Mouse (Mus musculus) neural tube, embryonic 12.5 days (tissue): ENCODE results near the gene Abcg5. TPM values are rescaled to one million over a fixed set of nuclear protein-coding genes. Genes with fewer than 3 reads are reported as not detected.

Experiments used
- ATAC-seq: fragments of 200-750 bp; cut with Nextera tagmentation; 2 replicates; pipeline ENCODE4 v1.8.0; 2017; ENCODE audit warnings: low read depth, mild to moderate bottlenecking, moderate TSS enrichment, moderate library complexity; ENCODE audit not compliant: low FRiP score
- H3K27ac ChIP-seq: fragments of 300-500 bp; sonication (generic); 2 replicates; pipeline ENCODE4 v1.5.1; 2016
- H3K27me3 ChIP-seq: fragments of 300-500 bp; sonication (generic); replicated peaks from 2 replicates; pipeline ENCODE4 v1.6.1; 2016; ENCODE audit warnings: mild to moderate bottlenecking
- H3K36me3 ChIP-seq: fragments of 300-500 bp; sonication (generic); 2 replicates; pipeline ENCODE4 v1.6.1; 2016; ENCODE audit warnings: mild to moderate bottlenecking
- H3K4me1 ChIP-seq: fragments of 300-500 bp; sonication (generic); 2 replicates; pipeline ENCODE4 v1.6.1; 2016
- H3K4me2 ChIP-seq: fragments of 300-500 bp; sonication (generic); replicated peaks from 2 replicates; pipeline ENCODE4 v1.6.1; 2016; ENCODE audit warnings: mild to moderate bottlenecking
- H3K4me3 ChIP-seq: fragments of 300-500 bp; sonication (generic); 2 replicates; pipeline ENCODE4 v1.5.1; 2016
- H3K9ac ChIP-seq: fragments of 300-500 bp; sonication (generic); 2 replicates; pipeline ENCODE4 v1.6.1; 2016; ENCODE audit warnings: mild to moderate bottlenecking
- H3K9me3 ChIP-seq: fragments of 300-500 bp; sonication (generic); 2 replicates; pipeline ENCODE4 v1.6.1; 2016; ENCODE audit warnings: mild to moderate bottlenecking
- WGBS: fragments of 180-500 bp; shearing (Covaris S2); methylation state at CpG from one replicate; pipeline ENCODE4 v1.1.7; 2016; 5-methylcytosine and 5-hydroxymethylcytosine counted together
- polyA plus RNA-seq: library from polyadenylated mRNA; unstranded; fragments of >200 nt; fragmentation: Nextera tagmentation; extraction: Ambion mirVana; gene quantifications from 2 replicates; pipeline ENCODE4 v1.2.1, GENCODE M21; 2016

Gene Abcg5
- polyA plus RNA-seq, 1 experiment from 2014 or later = 0.42 TPM

- Histone ChIP-seq H3K27me3 (no peaks in the 10 kb centered on the region), H3K9me3 (no peaks in the 10 kb centered on the region), H3K36me3 (no peaks in the 10 kb centered on the region), H3K4me2 (no peak overlapping the region), H3K4me1 (peaks cover 14% of the 10 kb centered on the region), H3K9ac (no peak overlapping the region), H3K4me3 (no peak overlapping the region), H3K27ac (0 out of 2 replicates have a peak overlapping the region, but pooled peaks have one; percentile 3)
- 0 out of 2 replicates have a peak, but pooled peaks have one; percentile 7 for ATAC-seq
- 66% methylated on average over 3 of the region's 3 CpGs for WGBS
Measured at GRCm38 (mm10) chr17:84657422-84657732, 25.4 kb downstream of the Abcg5 start.

- Histone ChIP-seq H3K4me2 (peak overlapping the region; percentile 21; the same call in 1 of the 2 replicates), H3K36me3 (no peaks in the 10 kb centered on the region), H3K27me3 (no peaks in the 10 kb centered on the region), H3K4me1 (peaks cover 14% of the 10 kb centered on the region), H3K4me3 (no peak overlapping the region), H3K9ac (no peak overlapping the region), H3K27ac (no peak overlapping the region), H3K9me3 (no peaks in the 10 kb centered on the region)
- ATAC-seq = peak; percentile 53
- WGBS = 35% methylated on average over 19 of the region's 19 CpGs
Measured at GRCm38 (mm10) chr17:84656653-84657421, 26.0 kb downstream of the Abcg5 start.

GRCm38 (mm10) chr17:84656205-84656604, 26.6 kb downstream of the Abcg5 start:
- 0 out of 2 replicates have a peak overlapping the region, but pooled peaks have one; percentile 9 for H3K27ac ChIP-seq
- no peaks in the 10 kb centered on the region for H3K9me3 ChIP-seq
- peaks cover 14% of the 10 kb centered on the region for H3K4me1 ChIP-seq
- peak overlapping the region; percentile 21; the same call in 1 of the 2 replicates for H3K4me2 ChIP-seq
- 53% methylated on average over 5 of the region's 5 CpGs for WGBS
- peak; percentile 32; the same call in 1 of the 2 replicates for ATAC-seq
- no peak overlapping the region for H3K4me3 ChIP-seq
- no peaks in the 10 kb centered on the region for H3K27me3 ChIP-seq
- H3K36me3 ChIP-seq = no peaks in the 10 kb centered on the region
- H3K9ac ChIP-seq = no peak overlapping the region

GRCm38 (mm10) chr17:84653544-84653943, 29.3 kb downstream of the Abcg5 start:
- Histone ChIP-seq H3K36me3 (no peaks in the 10 kb centered on the region), H3K4me2 (no peak overlapping the region), H3K4me3 (no peak overlapping the region), H3K27me3 (no peaks in the 10 kb centered on the region), H3K9me3 (no peaks in the 10 kb centered on the region), H3K27ac (no peak overlapping the region), H3K9ac (no peak overlapping the region), H3K4me1 (peaks cover 14% of the 10 kb centered on the region)
- ATAC-seq = no peak
- 92% methylated on average over 9 of the region's 9 CpGs for WGBS

GRCm38 (mm10) chr17:84650302-84651017, 32.4 kb downstream of the Abcg5 start:
- Histone ChIP-seq H3K27ac (no peak overlapping the region), H3K9ac (no peak overlapping the region), H3K4me3 (no peak overlapping the region), H3K4me2 (no peak overlapping the region), H3K27me3 (no peaks in the 10 kb centered on the region), H3K4me1 (peaks cover 4% of the 10 kb centered on the region; the same call in 1 of the 2 replicates), H3K36me3 (no peaks in the 10 kb centered on the region), H3K9me3 (no peaks in the 10 kb centered on the region)
- ATAC-seq = no peak
- 90% methylated on average over 9 of the region's 9 CpGs for WGBS

- no peaks in the 10 kb centered on the region for H3K27me3 ChIP-seq
- no peak overlapping the region for H3K9ac ChIP-seq
- no peaks in the 10 kb centered on the region for H3K9me3 ChIP-seq
- H3K4me1 ChIP-seq = peaks cover 7% of the 10 kb centered on the region; the same call in 1 of the 2 replicates
- no peaks in the 10 kb centered on the region for H3K36me3 ChIP-seq
- no peak overlapping the region for H3K27ac ChIP-seq
- ATAC-seq = no peak
- WGBS = 88% methylated on average over 4 of the region's 4 CpGs
- H3K4me3 ChIP-seq = no peak overlapping the region
- no peak overlapping the region for H3K4me2 ChIP-seq
Measured at GRCm38 (mm10) chr17:84647630-84648029, 35.2 kb downstream of the Abcg5 start.

GRCm38 (mm10) chr17:84646477-84646876, 36.3 kb downstream of the Abcg5 start:
- 55% methylated on average over 2 of the region's 2 CpGs for WGBS
- peaks cover 7% of the 10 kb centered on the region; the same call in 1 of the 2 replicates for H3K4me1 ChIP-seq
- H3K4me2 ChIP-seq = no peak overlapping the region
- H3K27me3 ChIP-seq = no peaks in the 10 kb centered on the region
- H3K27ac ChIP-seq = no peak overlapping the region
- no peaks in the 10 kb centered on the region for H3K36me3 ChIP-seq
- no peak overlapping the region for H3K9ac ChIP-seq
- ATAC-seq = no peak
- H3K4me3 ChIP-seq = no peak overlapping the region
- H3K9me3 ChIP-seq = no peaks in the 10 kb centered on the region

GRCm38 (mm10) chr17:84645894-84646293, 36.9 kb downstream of the Abcg5 start:
- Histone ChIP-seq H3K36me3 (no peaks in the 10 kb centered on the region), H3K4me3 (no peak overlapping the region), H3K9me3 (no peaks in the 10 kb centered on the region), H3K4me2 (no peak overlapping the region), H3K4me1 (peaks cover 7% of the 10 kb centered on the region; the same call in 1 of the 2 replicates), H3K27me3 (no peaks in the 10 kb centered on the region), H3K9ac (no peak overlapping the region), H3K27ac (no peak overlapping the region)
- ATAC-seq = no peak
- WGBS = 32% methylated on average over 5 of the region's 7 CpGs

- Histone ChIP-seq H3K27ac (no peak overlapping the region), H3K27me3 (no peaks in the 10 kb centered on the region), H3K9me3 (no peaks in the 10 kb centered on the region), H3K4me3 (no peak overlapping the region), H3K36me3 (no peaks in the 10 kb centered on the region), H3K9ac (no peak overlapping the region), H3K4me2 (no peak overlapping the region), H3K4me1 (peaks cover 7% of the 10 kb centered on the region; the same call in 1 of the 2 replicates)
- WGBS = 39% methylated on average over 9 of the region's 9 CpGs
- ATAC-seq = no peak
Measured at GRCm38 (mm10) chr17:84645119-84645518, 37.7 kb downstream of the Abcg5 start.

- Histone ChIP-seq H3K36me3 (no peaks in the 10 kb centered on the region), H3K4me3 (no peak overlapping the region), H3K27ac (no peak overlapping the region), H3K27me3 (no peaks in the 10 kb centered on the region), H3K4me1 (peaks cover 7% of the 10 kb centered on the region; the same call in 1 of the 2 replicates), H3K4me2 (no peak overlapping the region), H3K9me3 (no peaks in the 10 kb centered on the region), H3K9ac (no peak overlapping the region)
- ATAC-seq = no peak
- WGBS = 65% methylated on average over 16 of the region's 16 CpGs
Measured at GRCm38 (mm10) chr17:84644292-84645050, 38.3 kb downstream of the Abcg5 start.

GRCm38 (mm10) chr17:84642324-84642723, 40.5 kb downstream of the Abcg5 start:
- 92% methylated on average over 9 of the region's 9 CpGs for WGBS
- Histone ChIP-seq H3K9ac (no peak overlapping the region), H3K9me3 (no peaks in the 10 kb centered on the region), H3K27me3 (no peaks in the 10 kb centered on the region), H3K4me3 (no peak overlapping the region), H3K36me3 (no peaks in the 10 kb centered on the region), H3K4me2 (no peak overlapping the region), H3K4me1 (peaks cover 7% of the 10 kb centered on the region; the same call in 1 of the 2 replicates), H3K27ac (no peak overlapping the region)
- no peak for ATAC-seq

GRCm38 (mm10) chr17:84641893-84642292, 40.9 kb downstream of the Abcg5 start:
- Histone ChIP-seq H3K4me1 (peaks cover 7% of the 10 kb centered on the region; the same call in 1 of the 2 replicates), H3K36me3 (no peaks in the 10 kb centered on the region), H3K4me2 (no peak overlapping the region), H3K4me3 (no peak overlapping the region), H3K9ac (no peak overlapping the region), H3K27me3 (no peaks in the 10 kb centered on the region), H3K27ac (no peak overlapping the region), H3K9me3 (no peaks in the 10 kb centered on the region)
- 40% methylated on average over 3 of the region's 3 CpGs for WGBS
- ATAC-seq = no peak
